Mouse (Mus musculus) splenic B cell, adult 2 months (primary cell): Measurements from ENCODE around the gene Wnt10a.
"Not testable (repeated sequence)": the region's sequence is repeated elsewhere in the genome, so short reads cannot be mapped to it uniquely, and the experiment has no call there.

Source experiments
- DNase-seq: peaks from one replicate; pipeline ENCODE4 v3.0.0-alpha.2; 2011; ENCODE audit warnings: low read depth, low spot score
- H3K27me3 ChIP-seq: 2 replicates; pipeline ENCODE4 v1.6.1; 2012; ENCODE audit warnings: mild to moderate bottlenecking, low read length, moderate library complexity, mixed read lengths; ENCODE audit not compliant: control insufficient read depth, poor library complexity, insufficient read depth, severe bottlenecking
- H3K36me3 ChIP-seq: 2 replicates; pipeline ENCODE4 v1.6.1; 2012; ENCODE audit warnings: mild to moderate bottlenecking, low read length, moderate library complexity, mixed read lengths; ENCODE audit not compliant: control insufficient read depth, poor library complexity, insufficient read depth, severe bottlenecking

Wnt10a gene

GRCm38 (mm10) chr1:74816612-74817199, 25.4 kb downstream of the Wnt10a start:
- H3K36me3 ChIP-seq, result no peaks in the 10 kb centered on the region
- no peaks in the 10 kb centered on the region; the same call in 1 of the 2 replicates for H3K27me3 ChIP-seq
- peak; percentile 93 for DNase-seq

- Histone ChIP-seq H3K36me3 (no peaks in the 10 kb centered on the region), H3K27me3 (no peaks in the 10 kb centered on the region; the same call in 1 of the 2 replicates)
- DNase-seq, result no peak
Measured at GRCm38 (mm10) chr1:74817219-74817618, 25.9 kb downstream of the Wnt10a start.

GRCm38 (mm10) chr1:74818509-74818908, 27.2 kb downstream of the Wnt10a start:
- no peaks in the 10 kb centered on the region for H3K36me3 ChIP-seq
- H3K27me3 ChIP-seq, result no peaks in the 10 kb centered on the region
- no peak for DNase-seq

GRCm38 (mm10) chr1:74823598-74823997, 32.3 kb downstream of the Wnt10a start:
- H3K27me3 ChIP-seq, H3K36me3 ChIP-seq: not testable (repeated sequence)
- DNase-seq, result peak; percentile 12

- no peak for DNase-seq
- Histone ChIP-seq H3K36me3 (no peaks in the 10 kb centered on the region), H3K27me3 (no peaks in the 10 kb centered on the region)
Measured at GRCm38 (mm10) chr1:74824518-74825302, 33.4 kb downstream of the Wnt10a start.

- Histone ChIP-seq H3K36me3 (no peaks in the 10 kb centered on the region), H3K27me3 (no peaks in the 10 kb centered on the region)
- no peak for DNase-seq
Measured at GRCm38 (mm10) chr1:74830061-74830460, 38.7 kb downstream of the Wnt10a start.

GRCm38 (mm10) chr1:74833255-74833654, 41.9 kb downstream of the Wnt10a start:
- no peaks in the 10 kb centered on the region for H3K36me3 ChIP-seq
- no peaks in the 10 kb centered on the region for H3K27me3 ChIP-seq
- no peak for DNase-seq

- H3K27me3 ChIP-seq, result peaks cover 3% of the 10 kb centered on the region; the same call in 1 of the 2 replicates
- H3K36me3 ChIP-seq, result no peaks in the 10 kb centered on the region
- DNase-seq, result no peak
Measured at GRCm38 (mm10) chr1:74843090-74843489, 51.8 kb downstream of the Wnt10a start.

GRCm38 (mm10) chr1:74846341-74846740, 55.0 kb downstream of the Wnt10a start:
- no peaks in the 10 kb centered on the region for H3K36me3 ChIP-seq
- no peaks in the 10 kb centered on the region for H3K27me3 ChIP-seq
- DNase-seq, result no peak

- Histone ChIP-seq H3K36me3 (no peaks in the 10 kb centered on the region), H3K27me3 (no peaks in the 10 kb centered on the region)
- DNase-seq, result no peak
Measured at GRCm38 (mm10) chr1:74848946-74849345, 57.6 kb downstream of the Wnt10a start.

- DNase-seq, result no peak
- Histone ChIP-seq H3K27me3 (no peaks in the 10 kb centered on the region), H3K36me3 (no peaks in the 10 kb centered on the region)
Measured at GRCm38 (mm10) chr1:74850251-74850650, 58.9 kb downstream of the Wnt10a start.

GRCm38 (mm10) chr1:74851001-74851775, 59.9 kb downstream of the Wnt10a start:
- DNase-seq, result no peak
- Histone ChIP-seq H3K27me3 (no peaks in the 10 kb centered on the region), H3K36me3 (no peaks in the 10 kb centered on the region)
